Comparison of ENCODE assay signal across 18 mouse cellular contexts in the genomic region with DNA sequence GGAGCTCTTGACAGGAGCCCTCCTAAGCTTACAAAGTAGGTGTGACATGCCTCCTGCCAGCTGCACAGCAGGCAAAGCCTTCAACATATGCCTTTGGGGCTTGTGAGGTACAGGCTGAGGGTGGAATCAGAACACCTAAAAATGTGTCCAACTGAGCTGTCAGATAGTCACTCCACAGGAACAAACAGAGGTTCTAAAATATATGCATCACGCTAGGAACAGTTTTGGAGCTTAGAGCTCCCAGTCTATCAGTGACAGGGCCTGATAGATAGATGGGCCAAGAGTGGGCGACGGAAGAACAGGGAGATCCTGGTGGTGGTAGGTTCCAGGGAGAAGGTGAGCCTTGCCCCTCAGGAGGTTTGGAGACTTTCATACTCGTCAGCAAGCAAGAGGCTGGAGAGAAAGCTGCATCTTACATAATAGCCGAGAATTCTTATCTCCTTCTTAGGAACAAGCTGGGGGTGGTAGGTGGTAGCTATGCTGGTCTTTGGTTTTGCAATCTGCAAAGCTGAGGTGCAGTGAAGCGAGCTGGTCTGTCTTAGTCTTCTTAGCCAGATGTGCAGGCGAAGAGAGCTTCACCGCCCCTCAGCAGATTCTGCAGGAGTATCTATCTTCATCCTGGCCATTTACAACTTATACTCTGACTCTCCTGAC.
DNase-seq lines count a peak whose midpoint lies in the region; ATAC-seq and TF ChIP-seq lines count a peak whose summit lies in the region.
"Had no signal": no experiment of that assay in that cellular context is flagged by ENCODE, and none has a peak within 500 bp of the region (broad histone marks: within the 10 kb centered on the region; RNA-seq: fewer than 3 reads in every experiment).

No protein-coding gene starts in this region.

- DNase-seq in lung, embryonic 14.5 days = peak; percentile 10
- DNase-seq in lung, adult 2 months = no peak
- DNase-seq in frontal cortex, adult 2 months (ENCODE audit: extremely low spot score in 1 of 2, low spot score in 1 of 2) = peak; percentile 73 to 77
- DNase-seq in left cerebral cortex, adult 8-10 months (ENCODE audit: low spot score in 2 of 2) = peak; percentile 42 to 81
- peak; percentile 66 for DNase-seq in right cerebral cortex, postnatal 25 days
- DNase-seq in thymus, postnatal 4 days = no peak
- DNase-seq in neural tube, embryonic 10.5 days (ENCODE audit: extremely low spot score, low spot score) = no peak
- DNase-seq: adrenal gland, adult 2 months; cerebellum, adult 8-10 months; gastrocnemius, postnatal 14 days; heart, postnatal 10 days; liver, embryonic 13.5 days had no signal

- no peaks in the 10 kb centered on the region for H3K27me3 ChIP-seq in lung, embryonic 14.5 days (ENCODE audit: insufficient read depth, low read length)
- H3K27me3 ChIP-seq: forebrain, embryonic 13.5 days; hindbrain, embryonic 15.5 days; liver, embryonic 13.5 days; midbrain, embryonic 12.5 days had no signal

- TF ChIP-seq CTCF in lung, embryonic 14.5 days (IDR thresholded peaks at IDR 0.05; ENCODE audit: low read depth) = no peak
- TF ChIP-seq CTCF in lung, adult 2 months (IDR thresholded peaks at IDR 0.05; ENCODE audit: insufficient read depth, low read length) = no peak

- no peaks in the 10 kb centered on the region for H3K36me3 ChIP-seq in lung, embryonic 14.5 days (ENCODE audit: insufficient read depth)
- H3K36me3 ChIP-seq: G1E; hindbrain, embryonic 15.5 days; liver, embryonic 13.5 days; midbrain, embryonic 12.5 days had no signal

- no peak overlapping the region for H3K4me2 ChIP-seq in lung, embryonic 14.5 days
- H3K4me2 ChIP-seq: forebrain, embryonic 13.5 days; hindbrain, embryonic 15.5 days; liver, embryonic 13.5 days; midbrain, embryonic 12.5 days had no signal

- no peaks in the 10 kb centered on the region for H3K4me1 ChIP-seq in lung, embryonic 14.5 days (ENCODE audit: insufficient read depth)
- no peaks in the 10 kb centered on the region for H3K4me1 ChIP-seq in lung, adult 2 months (ENCODE audit: control insufficient read depth, insufficient read depth, low read length)

- peak; percentile 46; the same call in 1 of the 2 replicates for ATAC-seq in lung, embryonic 14.5 days (ENCODE audit: insufficient read depth)
- ATAC-seq: forebrain, embryonic 13.5 days; intestine, postnatal 0 days had no signal

- no peak for TF ChIP-seq POLR2A in lung, adult 2 months (IDR thresholded peaks at IDR 0.05; ENCODE audit: borderline replicate concordance, extremely low read depth, low read depth, low read length)

- no peak overlapping the region for H3K27ac ChIP-seq in lung, embryonic 14.5 days (ENCODE audit: low read depth)
- H3K27ac ChIP-seq: forebrain, embryonic 13.5 days; hindbrain, embryonic 15.5 days; liver, embryonic 13.5 days; midbrain, embryonic 12.5 days had no signal

- H3K9me3 ChIP-seq in lung, embryonic 14.5 days (ENCODE audit: low read depth, low read length) = no peaks in the 10 kb centered on the region
- H3K9me3 ChIP-seq: forebrain, embryonic 13.5 days; G1E; hindbrain, embryonic 15.5 days; liver, embryonic 13.5 days; midbrain, embryonic 12.5 days had no signal

- WGBS in lung, embryonic 14.5 days = 48% methylated on average over 8 of the region's 8 CpGs
- 66% methylated on average over 8 of the region's 8 CpGs for WGBS in lung, adult 2 months

- no peak overlapping the region for H3K4me3 ChIP-seq in lung, embryonic 14.5 days (ENCODE audit: low read depth, low read length)
- H3K4me3 ChIP-seq in lung, adult 2 months (replicated peaks; ENCODE audit: extremely low read depth, low read depth, low read length) = no peak overlapping the region
- H3K4me3 ChIP-seq: forebrain, embryonic 13.5 days; hindbrain, embryonic 15.5 days; liver, embryonic 13.5 days; midbrain, embryonic 12.5 days; myocyte had no signal

- no peak overlapping the region for H3K9ac ChIP-seq in lung, embryonic 14.5 days
- H3K9ac ChIP-seq: forebrain, embryonic 13.5 days; hindbrain, embryonic 15.5 days; liver, embryonic 13.5 days; midbrain, embryonic 12.5 days had no signal

Comparison
In these comparisons a context has a peak if more than half of its experiments do, and no peak if none do; other contexts are left out.
1. DNase-seq: peak in lung, embryonic 14.5 days (single experiment), frontal cortex, adult 2 months (2 of 2), left cerebral cortex, adult 8-10 months (2 of 2) and right cerebral cortex, postnatal 25 days (single experiment); none in lung, adult 2 months (single experiment), thymus, postnatal 4 days (single experiment) and neural tube, embryonic 10.5 days (single experiment).